Mouse (Mus musculus) large intestine, adult 2 months (tissue): ENCODE data around the gene Lce3e. TPM values are rescaled to one million over a fixed set of nuclear protein-coding genes. Genes with fewer than 3 reads are reported as not detected.

ENCODE experiments used
- DNase-seq: peaks from one replicate; pipeline ENCODE4 v3.0.0-alpha.2; 2012; ENCODE audit warnings: low read depth, low spot score
- WGBS: fragments of 180-500 bp; shearing (Covaris S2); methylation state at CpG from one replicate; pipeline ENCODE4 v1.1.7; 2018; 5-methylcytosine and 5-hydroxymethylcytosine counted together
- polyA plus RNA-seq: library from polyadenylated mRNA; depleted of rRNA; stranded (reverse); fragments of >200 nt; gene quantifications from 2 replicates; pipeline ENCODE4 v1.2.3, GENCODE M21; 2012; rRNA removed

The Lce3e gene
- not detected in 2 replicates for polyA plus RNA-seq

DNA sequence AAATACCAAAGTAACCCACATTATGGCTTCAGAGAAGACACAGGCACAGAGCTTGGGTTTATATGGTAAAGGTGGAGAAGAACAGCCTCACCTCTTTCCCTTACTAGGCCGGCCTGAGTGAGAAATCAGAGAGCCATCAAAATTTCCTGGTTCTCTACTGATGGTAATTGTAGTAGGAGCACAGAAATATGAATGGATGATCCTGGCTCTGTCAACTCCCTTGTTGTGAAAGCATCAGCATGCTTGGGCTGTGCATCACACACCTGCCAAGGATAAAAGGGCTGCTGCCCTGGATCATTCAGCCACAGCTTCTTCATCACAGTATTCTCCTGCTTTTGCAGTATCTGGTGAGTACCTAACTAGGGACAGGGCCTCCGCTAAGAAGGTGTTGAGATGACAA is at the start of gene Lce3e:
TSS of gene Lce3e (plus strand) at position 301 of the 400 bp plus-strand sequence.
- no peak for DNase-seq
- 88% methylated on average over 2 of the region's 2 CpGs for WGBS

DNA sequence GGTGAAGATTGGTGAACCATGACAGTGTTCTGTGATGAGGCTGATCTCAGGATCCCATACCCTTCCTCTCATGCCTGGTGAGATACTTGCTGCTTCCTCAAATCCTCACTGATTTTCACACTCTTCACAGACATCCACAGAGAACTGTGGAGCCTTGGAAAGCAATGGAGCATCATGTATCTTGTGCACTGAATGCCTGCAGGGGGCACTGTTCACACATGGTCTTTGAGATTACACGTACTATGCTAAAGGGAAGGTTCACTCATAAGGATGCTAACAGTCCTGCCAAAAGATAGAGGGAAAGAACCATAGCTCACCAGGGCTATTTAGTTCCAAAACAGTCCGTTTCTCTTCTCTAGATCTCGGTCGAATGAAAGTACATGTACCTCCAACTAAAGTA is 46.5 kb upstream of the Lce3e start:
- peak; percentile 6 for DNase-seq
- WGBS: 51% methylated on average over 4 of the region's 4 CpGs

DNA sequence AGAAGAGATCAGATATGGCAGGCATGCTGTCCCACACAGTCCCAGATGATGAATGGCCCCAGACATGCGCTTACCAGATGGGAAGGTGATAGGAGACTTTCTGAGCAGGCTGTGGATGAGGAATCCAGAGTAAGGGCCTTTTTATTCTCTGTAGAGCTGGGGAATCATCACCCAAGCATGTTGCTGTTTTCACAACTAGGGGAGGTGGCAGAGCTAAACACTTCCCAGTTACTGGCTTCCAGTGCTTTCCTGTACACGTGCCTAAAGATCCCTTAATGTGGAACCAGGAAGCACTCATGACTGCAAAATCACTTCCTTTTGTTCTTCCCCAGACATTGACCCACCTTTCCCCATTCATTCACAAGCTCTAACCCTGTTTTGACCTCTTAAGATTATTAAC is 40.7 kb upstream of the Lce3e start, which contains the start of gene Lce3a:
TSS of gene Lce3a (minus strand) at position 101 of the 400 bp plus-strand sequence.
- WGBS: 51% methylated on average over 2 of the region's 2 CpGs
- DNase-seq: no peak

DNA sequence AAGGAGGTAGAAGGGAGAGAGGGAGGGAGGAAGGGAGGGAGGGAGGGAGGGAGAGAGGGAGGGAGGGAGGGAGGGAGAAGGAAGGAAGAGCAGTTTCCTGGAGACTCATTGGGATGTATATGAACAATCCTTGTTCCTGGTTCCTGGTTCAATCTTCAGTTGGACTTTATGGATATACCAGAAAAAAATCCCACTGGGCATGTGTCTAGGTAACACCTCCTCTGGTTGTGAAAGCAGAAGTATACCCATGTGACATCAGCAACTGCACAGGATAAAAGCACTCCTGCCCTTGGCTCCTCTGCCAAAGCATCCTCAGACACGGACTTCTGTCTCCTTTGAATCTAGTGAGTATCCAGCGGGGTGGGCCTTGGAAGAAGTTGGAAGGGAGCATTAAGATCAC is 34.2 kb upstream of the Lce3e start, which contains the start of gene Lce3b:
TSS of gene Lce3b (plus strand) at position 301 of the 400 bp plus-strand sequence.
- WGBS: 57% methylated on average over 2 of the region's 2 CpGs
- no peak for DNase-seq

DNA sequence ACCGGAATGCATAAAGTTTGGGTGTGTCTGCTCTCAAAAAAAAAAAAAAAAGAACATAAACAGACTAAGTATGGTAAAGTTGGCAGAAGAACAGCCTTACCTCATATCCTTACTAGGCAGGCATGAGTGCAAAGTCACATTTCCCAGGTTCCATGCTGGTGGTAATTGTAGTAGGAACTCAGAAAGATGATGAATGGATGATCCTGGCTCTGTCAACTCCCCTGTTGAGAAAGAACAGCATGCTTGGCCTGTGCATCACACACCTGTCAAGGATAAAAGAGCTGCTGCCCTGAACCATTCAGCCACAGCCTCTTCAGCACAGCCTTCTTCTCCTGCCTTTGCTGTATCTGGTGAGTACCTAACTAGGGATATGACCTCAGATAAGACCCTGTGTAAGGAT is 22.7 kb upstream of the Lce3e start, which contains the start of gene Lce3c:
TSS of gene Lce3c (plus strand) at position 301 of the 400 bp plus-strand sequence.
- 21% methylated on average over 1 of the region's 1 CpGs for WGBS
- no peak for DNase-seq

DNA sequence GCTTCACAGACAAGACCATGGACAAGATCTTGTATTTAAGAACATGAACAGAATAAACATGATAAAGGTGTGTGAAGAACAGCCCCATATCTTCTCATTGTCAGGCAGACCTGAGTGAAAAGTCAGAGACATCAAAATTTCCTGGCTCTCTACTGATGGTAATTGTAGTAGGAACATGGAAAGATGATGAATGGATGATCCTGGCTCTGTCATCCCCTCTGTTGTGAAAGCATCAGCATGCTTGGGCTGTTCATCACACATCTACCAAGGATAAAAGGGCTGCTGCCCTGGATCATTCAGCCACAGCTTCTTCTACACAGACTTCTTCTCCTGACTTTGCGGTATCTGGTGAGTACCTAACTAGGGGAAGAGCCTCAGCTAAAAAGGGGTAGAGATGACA is 9.8 kb upstream of the Lce3e start, which contains the start of gene Lce3d:
TSS of gene Lce3d (plus strand) at position 301 of the 400 bp plus-strand sequence.
- no peak for DNase-seq
- WGBS: 94% methylated on average over 1 of the region's 1 CpGs

DNA sequence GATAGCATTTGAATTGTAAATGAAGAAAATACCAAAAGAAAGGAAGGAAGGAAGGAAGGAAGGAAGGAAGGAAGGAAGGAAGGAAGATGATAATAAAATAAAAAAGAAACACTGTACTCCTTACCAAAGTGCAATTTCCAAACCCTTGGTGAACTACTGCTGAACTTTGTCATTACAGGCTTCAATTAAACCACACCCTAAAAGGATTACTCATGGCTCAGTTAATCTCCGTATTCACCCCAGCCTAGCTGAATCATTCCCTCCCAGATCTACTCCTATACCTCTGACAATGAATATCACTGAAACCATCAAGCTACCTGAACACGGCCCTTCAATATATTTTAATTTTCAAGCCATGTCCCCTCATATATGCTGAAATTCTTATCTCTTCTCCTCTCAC is 11.6 kb downstream of the Lce3e start:
- DNase-seq: peak; percentile 37
- WGBS: 35% methylated on average over 2 of the region's 2 CpGs

DNA sequence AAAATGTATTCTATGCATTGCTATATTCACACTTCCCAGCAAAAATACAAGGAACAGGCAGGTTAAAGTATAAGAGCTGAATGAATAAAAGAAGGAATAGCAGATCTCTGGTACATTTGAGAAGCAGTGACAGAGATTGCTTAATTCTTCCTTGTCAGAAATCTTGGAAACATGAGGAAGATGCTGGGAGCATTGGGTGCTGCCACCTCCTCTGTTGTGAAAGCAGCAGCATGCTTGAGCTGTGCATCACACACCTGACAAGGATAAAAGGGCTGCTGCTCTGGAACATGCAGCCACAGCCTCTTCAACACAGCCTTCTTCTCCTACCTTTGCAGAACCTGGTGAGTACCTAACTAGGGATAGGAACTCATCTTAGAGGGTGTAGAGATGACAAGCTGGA is 25.1 kb downstream of the Lce3e start, which contains the start of gene Lce3f:
TSS of gene Lce3f (plus strand) at position 301 of the 400 bp plus-strand sequence.
- DNase-seq: no peak

DNA sequence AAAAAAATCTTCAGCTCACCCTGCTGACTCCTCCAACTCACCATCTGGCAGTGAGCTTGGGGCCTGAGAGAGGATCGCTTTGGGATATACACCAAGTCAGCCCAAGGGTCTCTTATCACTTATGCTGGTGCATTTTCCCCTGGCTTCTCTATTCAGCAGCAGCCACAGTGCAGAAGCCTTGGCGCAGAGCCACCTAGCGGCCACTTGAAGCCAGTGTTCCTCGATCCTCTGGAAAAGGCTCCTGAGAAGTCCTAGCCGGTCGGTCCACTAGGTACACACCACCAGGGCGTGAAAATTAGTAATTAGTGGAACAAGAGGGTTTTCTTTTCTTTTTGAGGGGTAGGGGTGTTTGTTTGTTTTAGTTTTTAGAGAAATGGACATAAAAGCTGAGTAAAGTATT is 31.8 kb downstream of the Lce3e start:
- WGBS: 3% methylated on average over 7 of the region's 7 CpGs

DNA sequence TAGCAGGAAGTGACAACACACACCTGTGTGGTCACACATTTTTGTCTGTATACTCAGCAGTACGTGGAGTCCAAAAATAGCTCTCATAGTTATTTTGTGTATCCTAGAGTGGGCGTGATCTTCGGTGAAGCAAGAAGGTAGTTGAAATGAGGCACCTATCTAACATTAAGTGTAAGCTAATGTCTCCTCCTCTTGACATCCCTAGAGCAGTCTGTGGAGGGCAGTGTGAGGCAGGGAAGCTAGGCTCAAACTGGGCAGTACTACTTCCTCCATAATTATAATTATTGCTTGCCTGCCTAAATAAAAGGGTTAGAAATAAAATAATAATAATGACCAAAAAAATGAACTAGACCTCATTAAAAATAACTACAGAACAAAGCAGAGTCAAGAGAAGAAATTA is 33.8 kb downstream of the Lce3e start:
- DNase-seq: no peak
- 50% methylated on average over 3 of the region's 3 CpGs for WGBS

More for the DNA sequence above, 31.8 kb downstream of the Lce3e start:
- peak; percentile 21 for DNase-seq

DNA sequence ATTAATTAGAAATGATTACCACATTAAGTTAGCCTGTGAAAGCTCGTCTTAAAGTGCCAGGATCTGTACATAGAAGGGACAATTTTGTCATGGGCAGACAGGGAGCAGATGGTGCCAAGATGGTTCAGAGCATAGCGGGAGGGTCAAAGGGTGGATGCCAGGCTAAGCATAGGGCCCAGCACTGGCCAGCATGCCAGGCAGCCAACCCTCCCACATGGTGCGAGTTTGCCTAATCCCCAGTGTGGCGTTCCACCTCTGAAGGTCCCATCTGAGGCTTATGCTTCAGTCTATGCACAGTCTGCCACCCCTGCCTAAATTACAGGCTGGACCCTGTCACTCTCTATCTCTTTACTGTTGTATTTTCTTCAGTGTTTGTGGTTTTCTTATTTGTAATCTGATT is 36.0 kb downstream of the Lce3e start:
- 67% methylated on average over 4 of the region's 4 CpGs for WGBS
- DNase-seq: no peak

DNA sequence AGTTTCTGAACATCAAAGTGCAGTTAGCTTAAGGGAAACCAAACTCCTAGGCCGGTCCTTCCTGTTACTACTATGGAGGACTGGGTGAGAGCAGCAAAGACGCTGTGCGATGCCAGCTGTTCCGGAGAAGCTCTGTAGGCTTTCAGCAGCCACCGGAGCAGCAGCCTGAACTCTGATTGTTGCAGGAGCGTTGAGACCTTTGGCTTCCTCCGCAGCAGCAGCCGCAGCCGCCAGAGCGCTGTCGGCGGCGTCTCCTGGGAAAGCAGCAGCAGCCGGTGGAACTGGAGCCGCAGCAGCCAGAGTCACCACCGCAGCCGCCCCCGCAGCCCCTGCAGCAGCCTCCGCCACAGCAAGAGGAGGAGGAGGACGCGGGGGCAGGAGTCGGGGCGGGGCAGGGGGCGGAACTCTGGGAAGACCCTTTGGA is 47.5 kb downstream of the Lce3e start:
- WGBS: 1% methylated on average over 24 of the region's 24 CpGs
- DNase-seq: no peak

DNA sequence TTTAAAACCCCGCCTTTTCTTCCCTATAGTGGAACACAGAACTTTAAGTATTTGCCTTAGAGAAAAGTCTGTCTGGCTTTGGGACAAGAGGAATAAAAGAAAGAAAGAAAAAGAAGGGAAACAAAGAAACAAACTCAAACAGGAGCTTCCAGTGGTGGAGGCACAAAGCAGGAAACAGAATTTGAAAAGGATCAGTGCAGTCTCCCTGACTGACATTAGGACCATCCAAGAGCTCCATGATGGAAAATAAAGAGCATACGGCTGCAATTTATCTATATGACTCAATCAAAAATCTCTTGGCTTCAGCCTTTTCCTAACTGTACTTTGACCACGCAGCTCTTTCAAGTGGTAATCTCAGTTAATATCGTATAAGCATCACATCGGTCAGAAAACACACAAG is 48.0 kb downstream of the Lce3e start:
- WGBS: 18% methylated on average over 5 of the region's 5 CpGs
- DNase-seq: no peak

DNA sequence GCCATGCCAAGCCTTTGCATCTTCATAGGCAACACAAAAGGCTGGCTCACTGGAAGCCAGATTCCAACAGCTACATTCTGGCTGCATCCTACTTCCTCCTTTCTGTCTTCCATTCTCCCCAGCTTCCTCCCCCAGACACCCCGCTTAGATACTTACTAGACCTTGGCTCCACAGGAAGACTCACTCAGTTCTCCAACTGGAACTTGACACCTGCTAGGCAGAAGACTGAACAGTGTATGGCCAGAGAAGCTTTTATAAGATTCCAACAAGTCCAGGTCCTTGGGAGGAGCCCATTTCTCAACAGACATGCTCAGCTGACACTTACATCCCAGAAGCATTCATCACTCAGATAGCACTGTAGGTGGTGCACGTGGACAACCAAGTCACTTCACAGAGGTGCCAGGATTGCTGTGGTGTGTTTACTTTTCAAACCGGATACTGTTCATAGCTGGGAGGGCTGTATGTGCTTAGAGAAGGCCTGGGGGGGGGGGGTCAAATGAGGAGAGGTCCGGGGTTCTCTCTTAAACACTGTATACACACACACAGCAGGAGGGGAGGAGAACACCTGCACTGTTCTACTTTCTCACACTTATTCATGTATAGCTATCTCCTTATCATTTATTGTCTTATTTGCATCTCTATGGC is 48.7 kb downstream of the Lce3e start, which contains the start of gene Crct1:
TSS of gene Crct1 (minus strand) at position 228 of the 645 bp plus-strand sequence.
- no peak for DNase-seq
- 33% methylated on average over 4 of the region's 4 CpGs for WGBS

Other genes starting within 250 kb of the Lce3e start
- not detected in 2 replicates for gene Lce1f, start 246.7 kb upstream of the Lce3e start, polyA plus RNA-seq
- gene Gm38119, start 228.0 kb upstream of the Lce3e start, polyA plus RNA-seq: not detected in 2 replicates
- gene Lce1g, start 214.7 kb upstream of the Lce3e start, polyA plus RNA-seq: not detected in 2 replicates
- gene Lce1h, start 202.0 kb upstream of the Lce3e start, polyA plus RNA-seq: not detected in 2 replicates
- not detected in 2 replicates for gene Lce1i, start 188.2 kb upstream of the Lce3e start, polyA plus RNA-seq
- gene Lce1j, start 176.5 kb upstream of the Lce3e start, polyA plus RNA-seq: not detected in 2 replicates
- gene Lce1k, start 159.2 kb upstream of the Lce3e start, polyA plus RNA-seq: not detected in 2 replicates
- not detected in 2 replicates for gene Kprp, start 139.8 kb upstream of the Lce3e start, polyA plus RNA-seq
- gene Lce1l, start 115.8 kb upstream of the Lce3e start, polyA plus RNA-seq: not detected in 2 replicates
- gene 2310050C09Rik, start 96.8 kb upstream of the Lce3e start, polyA plus RNA-seq: not detected in 2 replicates
- gene Lce3a, start 40.8 kb upstream of the Lce3e start, polyA plus RNA-seq: not detected in 2 replicates
- gene Lce3b, start 34.1 kb upstream of the Lce3e start, polyA plus RNA-seq: 0.26 TPM in 1 of 2 replicates, not detected in the other
- gene Lce3c, start 22.6 kb upstream of the Lce3e start, polyA plus RNA-seq: not detected in 2 replicates
- not detected in 2 replicates for gene Lce3d, start 9.7 kb upstream of the Lce3e start, polyA plus RNA-seq
- not detected in 2 replicates for gene Lce3f, start 25.2 kb downstream of the Lce3e start, polyA plus RNA-seq
- gene Crct1, start 48.6 kb downstream of the Lce3e start, polyA plus RNA-seq: 0.18 and 0.21 TPM in 2 replicates
- not detected in 2 replicates for gene Lce1m, start 52.0 kb downstream of the Lce3e start, polyA plus RNA-seq
- not detected in 2 replicates for gene Gm4858, start 101.8 kb downstream of the Lce3e start, polyA plus RNA-seq
- not detected in 2 replicates for gene Crnn, start 177.7 kb downstream of the Lce3e start, polyA plus RNA-seq
- not detected in 2 replicates for gene Flg2, start 230.2 kb downstream of the Lce3e start, polyA plus RNA-seq